Mouse (Mus musculus): ENCODE data around the gene Hexb. TPM values are rescaled to one million over a fixed set of nuclear protein-coding genes. Genes with fewer than 3 reads are reported as not detected.

Gene Hexb
- total and polyA plus RNA-seq, 3 experiments, result 31.0 to 75.7 (median 37.9) TPM

DNA sequence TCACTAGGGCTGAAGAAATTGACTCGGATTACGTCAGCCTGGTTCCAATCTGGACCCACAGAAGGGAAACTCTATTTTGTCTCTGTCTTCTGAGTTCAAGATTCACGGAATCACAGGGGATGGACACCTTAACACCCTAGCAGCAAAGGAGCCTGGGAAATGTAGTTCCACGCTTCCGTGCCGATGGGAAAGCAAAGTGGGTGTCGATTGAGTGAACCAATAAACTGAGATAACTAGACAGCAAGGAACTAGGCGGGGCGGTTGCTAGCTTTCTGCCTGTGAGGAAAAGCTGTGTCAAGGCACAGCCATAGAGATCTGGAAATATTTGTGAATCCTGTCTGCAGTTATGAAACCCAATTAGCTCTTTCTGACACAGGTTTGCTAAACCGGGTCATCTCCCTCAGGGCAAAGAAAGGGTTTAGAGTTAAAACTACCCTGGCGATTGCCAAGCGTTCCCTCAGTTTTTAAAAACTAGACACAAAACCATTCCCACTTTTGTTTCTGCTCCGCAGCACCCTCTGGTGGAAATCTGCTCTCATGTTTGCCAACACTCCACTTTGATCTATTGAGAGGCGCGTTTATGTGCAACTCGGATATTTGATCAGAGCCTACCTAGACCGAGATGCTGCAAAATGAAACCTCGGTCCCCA, 7.0 kb upstream of the Hexb start (continued):
- TF ChIP-seq SIN3A (IDR thresholded peaks at IDR 0.05; ENCODE audit: low read length), result peak; percentile 55; the same call in 1 of the 2 replicates
- TF ChIP-seq ZC3H11A (IDR thresholded peaks at IDR 0.05; ENCODE audit: low read depth, low read length), result no peak
- TF ChIP-seq NRF1 (IDR thresholded peaks at IDR 0.05; ENCODE audit: low read depth, low read length), result peak; percentile 27; the same call in 1 of the 2 replicates
- TF ChIP-seq MXI1 (IDR thresholded peaks at IDR 0.05; ENCODE audit: low read depth, low read length), result no peak
- TF ChIP-seq CHD1 (IDR thresholded peaks at IDR 0.05; ENCODE audit: low read depth, low read length), result no peak
- peak; percentile 27; the same call in 1 of the 2 replicates for TF ChIP-seq GABPA (IDR thresholded peaks at IDR 0.05; ENCODE audit: insufficient replicate concordance, low read depth, low read length)
- peak; percentile 67 to 78 for TF ChIP-seq CTCF (conservative IDR thresholded peaks at IDR 0.05 in 1 of 2, IDR thresholded peaks at IDR 0.05 in 1 of 2; ENCODE audit: low read depth in 2 of 2, low read length in 2 of 2)
- TF ChIP-seq POLR2A (IDR thresholded peaks at IDR 0.05; ENCODE audit: low read depth, low read length), result no peak
- peak; percentile 18; the same call in 1 of the 2 replicates for TF ChIP-seq BHLHE40 (IDR thresholded peaks at IDR 0.05; ENCODE audit: low read depth, low read length)
- peak; percentile 97 for TF ChIP-seq HCFC1 (IDR thresholded peaks at IDR 0.05; ENCODE audit: low read depth, low read length)

DNA sequence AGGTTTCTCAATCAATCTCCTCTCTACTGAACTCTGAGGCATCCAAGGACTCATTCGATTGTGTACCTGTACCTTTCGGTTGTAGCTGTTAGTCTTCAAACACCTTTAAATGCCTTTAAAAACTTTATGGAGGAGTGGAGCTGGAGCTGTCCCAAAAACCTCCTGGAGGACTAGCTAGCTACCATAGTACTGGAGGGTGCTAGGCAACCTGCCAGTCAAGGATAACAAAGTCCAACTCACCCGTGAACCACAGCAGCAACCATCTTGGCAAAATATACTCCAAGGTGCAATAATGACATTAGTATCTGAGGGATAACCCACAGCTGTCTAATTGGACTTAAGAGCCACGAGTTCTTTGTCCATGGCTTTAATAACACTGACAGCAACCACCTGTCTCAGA, 3.7 kb upstream of the Hexb start:
- TF ChIP-seq ZC3H11A (IDR thresholded peaks at IDR 0.05; ENCODE audit: low read depth, low read length), result no peak
- no peak for TF ChIP-seq GABPA (IDR thresholded peaks at IDR 0.05; ENCODE audit: insufficient replicate concordance, low read depth, low read length)
- TF ChIP-seq POLR2A (IDR thresholded peaks at IDR 0.05; ENCODE audit: low read depth, low read length), result no peak
- no peak for TF ChIP-seq ZKSCAN1 (IDR thresholded peaks at IDR 0.05; ENCODE audit: borderline replicate concordance, low read depth, low read length)
- TF ChIP-seq USF1 (IDR thresholded peaks at IDR 0.05; ENCODE audit: low read depth, low read length), result no peak
- TF ChIP-seq TBP (conservative IDR thresholded peaks at IDR 0.05; ENCODE audit: low read depth, low read length), result no peak
- TF ChIP-seq RCOR1 (conservative IDR thresholded peaks at IDR 0.05; ENCODE audit: low read depth, low read length), result no peak
- TF ChIP-seq NELFE (IDR thresholded peaks at IDR 0.05; ENCODE audit: low read depth, low read length), result no peak
- TF ChIP-seq MEF2A (IDR thresholded peaks at IDR 0.05; ENCODE audit: borderline replicate concordance, low read depth, low read length), result no peak
- no peak for TF ChIP-seq ETS1 (conservative IDR thresholded peaks at IDR 0.05; ENCODE audit: low read depth, low read length)
- TF ChIP-seq HCFC1 (IDR thresholded peaks at IDR 0.05; ENCODE audit: low read depth, low read length), result no peak
- TF ChIP-seq E2F4 (IDR thresholded peaks at IDR 0.05; ENCODE audit: insufficient replicate concordance, low read depth, low read length), result no peak
- no peaks in the 10 kb centered on the region for H3K36me3 ChIP-seq (replicated peaks in 1 of 2; ENCODE audit: control insufficient read depth in 1 of 2, insufficient read depth in 1 of 2, low read length in 1 of 2)
- in situ Hi-C loops (cut with MboI; ENCODE audit: low pct_ligation_motif_present, low pct_unique_long_range_greater_than_20kb, low sequenced_read_pairs), result no loop called here
- no peaks in the 10 kb centered on the region for H3K9me3 ChIP-seq (replicated peaks; ENCODE audit: low read length)
- no peaks in the 10 kb centered on the region for H3K27me3 ChIP-seq (replicated peaks)
- H3K9ac ChIP-seq (ENCODE audit: insufficient read depth, low read depth), result no peak overlapping the region
- H3K4me2 ChIP-seq (ENCODE audit: insufficient read depth, low read depth, poor library complexity, severe bottlenecking), result no peak overlapping the region
- peaks cover 0 to 30% of the 10 kb centered on the region in 2 experiments; a peak in 2 of 4 replicates for H3K4me1 ChIP-seq (ENCODE audit: control insufficient read depth in 1 of 2, insufficient read depth in 2 of 2)
- no peak overlapping the region for H3K4me3 ChIP-seq (replicated peaks in 1 of 3; ENCODE audit: low read depth in 2 of 3, low read length in 2 of 3, poor library complexity in 1 of 3)
- dilution Hi-C loops (cut with MboI; ENCODE audit: extremely low pct_ligation_motif_present, extremely low pct_unique_long_range_greater_than_20kb, low sequenced_read_pairs), result no loop called here
- H3K79me2 ChIP-seq (replicated peaks; ENCODE audit: control insufficient read depth, extremely low read depth, insufficient read depth, poor library complexity, severe bottlenecking), result no peaks in the 10 kb centered on the region
- H3K27ac ChIP-seq (ENCODE audit: insufficient read depth, low read depth), result no peak overlapping the region
- DNase-seq (ENCODE audit: extremely low read depth), result no peak
